Mouse (Mus musculus) heart, embryonic 13.5 days (tissue): ENCODE data around the gene Ngdn. TPM values are rescaled to one million over a fixed set of nuclear protein-coding genes. Genes with fewer than 3 reads are reported as not detected.
"Not testable (repeated sequence)": the region's sequence is repeated elsewhere in the genome, so short reads cannot be mapped to it uniquely, and the experiment has no call there.

Experiments
- ATAC-seq: fragments of 200-750 bp; cut with Nextera tagmentation; 2 replicates; pipeline ENCODE4 v1.8.0; 2017; ENCODE audit warnings: moderate TSS enrichment; ENCODE audit not compliant: insufficient number of reproducible peaks, low FRiP score, low TSS enrichment; ENCODE audit errors: extremely low read depth
- H3K27ac ChIP-seq: fragments of 300-500 bp; sonication (generic); replicated peaks from 2 replicates; pipeline ENCODE4 v1.5.1; 2015; ENCODE audit warnings: moderate library complexity, mild to moderate bottlenecking, inconsistent platforms
- H3K27me3 ChIP-seq: fragments of 300-500 bp; sonication (generic); replicated peaks from 2 replicates; pipeline ENCODE4 v1.6.1; 2015; ENCODE audit warnings: mild to moderate bottlenecking, inconsistent platforms
- H3K36me3 ChIP-seq: fragments of 300-500 bp; sonication (generic); 2 replicates; pipeline ENCODE4 v1.6.1; 2015; ENCODE audit warnings: mild to moderate bottlenecking, inconsistent platforms
- H3K4me1 ChIP-seq: fragments of 300-500 bp; sonication (generic); 2 replicates; pipeline ENCODE4 v1.6.1; 2015; ENCODE audit warnings: inconsistent platforms
- H3K4me2 ChIP-seq: fragments of 300-500 bp; sonication (generic); 2 replicates; pipeline ENCODE4 v1.6.1; 2015; ENCODE audit warnings: inconsistent platforms, mild to moderate bottlenecking, moderate library complexity
- H3K4me3 ChIP-seq: fragments of 300-500 bp; sonication (generic); 2 replicates; pipeline ENCODE4 v1.5.1; 2015; ENCODE audit warnings: moderate library complexity, mild to moderate bottlenecking, inconsistent platforms
- H3K9ac ChIP-seq: fragments of 300-500 bp; sonication (generic); 2 replicates; pipeline ENCODE4 v1.6.1; 2015; ENCODE audit warnings: inconsistent platforms, mild to moderate bottlenecking, moderate library complexity
- H3K9me3 ChIP-seq: fragments of 300-500 bp; sonication (generic); 2 replicates; pipeline ENCODE4 v1.6.1; 2016; ENCODE audit warnings: inconsistent platforms
- WGBS: fragments of 180-500 bp; shearing (Covaris S2); methylation state at CpG from one replicate; pipeline ENCODE4 v1.1.7; 2015; ENCODE audit warnings: mixed read lengths; 5-methylcytosine and 5-hydroxymethylcytosine counted together
- polyA plus RNA-seq: library from polyadenylated mRNA; unstranded; fragments of >200 nt; fragmentation: Nextera tagmentation; extraction: Ambion mirVana; gene quantifications from 2 replicates; pipeline ENCODE4 v1.2.1, GENCODE M21; 2015

The Ngdn gene
- polyA plus RNA-seq, 1 experiment from 2014 or later, result 56.8 TPM

DNA sequence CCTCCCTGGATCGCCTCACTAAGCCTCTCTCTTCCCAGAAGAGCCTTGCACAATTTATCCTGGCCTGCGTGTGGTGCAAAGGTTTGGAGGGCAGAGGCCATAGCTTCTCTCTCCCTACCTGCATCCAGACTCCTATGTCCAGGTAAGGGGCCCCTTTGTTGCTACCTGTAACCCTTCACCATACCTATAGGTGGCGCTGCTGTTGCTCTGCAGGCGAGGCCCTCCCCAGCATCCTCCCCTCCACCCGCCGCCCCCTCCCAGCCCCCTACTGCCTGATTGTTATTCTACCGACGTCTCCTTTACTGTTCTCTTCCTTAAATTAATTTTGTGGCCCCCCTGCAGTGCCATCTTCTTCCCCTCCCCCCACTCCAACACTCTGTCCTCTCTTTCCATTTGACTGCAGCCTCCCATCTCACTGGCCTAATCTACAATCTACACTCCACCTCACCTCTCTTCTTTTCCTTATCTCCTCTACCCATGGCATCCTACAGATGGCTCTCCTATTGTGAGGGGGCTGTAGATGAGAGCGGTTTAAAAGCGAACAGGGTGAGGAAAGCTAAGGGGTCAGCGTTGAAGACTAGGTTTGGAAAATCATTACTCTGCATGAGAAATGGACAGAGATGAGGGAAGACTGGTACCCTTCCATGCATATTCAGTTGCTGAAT, 13.9 kb downstream of the Ngdn start:
- WGBS, result 5% methylated on average over 11 of the region's 11 CpGs
- ATAC-seq, result no peak
- Histone ChIP-seq H3K9ac (no peak overlapping the region), H3K9me3 (no peaks in the 10 kb centered on the region), H3K4me2 (no peak overlapping the region), H3K36me3 (peaks cover 15% of the 10 kb centered on the region), H3K27me3 (no peaks in the 10 kb centered on the region; the same call in 1 of the 2 replicates), H3K4me1 (peaks cover 8% of the 10 kb centered on the region), H3K4me3 (no peak overlapping the region), H3K27ac (no peak overlapping the region)

GRCm38 (mm10) chr14:55032695-55033225, 17.5 kb downstream of the Ngdn start:
- Histone ChIP-seq H3K4me1 (peaks cover 2% of the 10 kb centered on the region), H3K4me3 (no peak overlapping the region), H3K9me3 (no peaks in the 10 kb centered on the region), H3K27me3 (no peaks in the 10 kb centered on the region; the same call in 1 of the 2 replicates), H3K9ac (no peak overlapping the region), H3K4me2 (no peak overlapping the region), H3K27ac (no peak overlapping the region), H3K36me3 (no peaks in the 10 kb centered on the region)
- no peak for ATAC-seq
- WGBS, result 49% methylated on average over 19 of the region's 19 CpGs

GRCm38 (mm10) chr14:55043694-55044093, 28.4 kb downstream of the Ngdn start:
- not testable (repeated sequence) for H3K9me3 ChIP-seq, H3K4me1 ChIP-seq, H3K36me3 ChIP-seq, H3K9ac ChIP-seq, H3K27ac ChIP-seq, ATAC-seq, H3K4me3 ChIP-seq, H3K27me3 ChIP-seq, H3K4me2 ChIP-seq
- 100% methylated on average over 1 of the region's 2 CpGs for WGBS

GRCm38 (mm10) chr14:55047971-55048531, 32.8 kb downstream of the Ngdn start:
- H3K4me2 ChIP-seq, result no peak overlapping the region
- no peaks in the 10 kb centered on the region for H3K27me3 ChIP-seq
- no peaks in the 10 kb centered on the region for H3K9me3 ChIP-seq
- 76% methylated on average over 2 of the region's 2 CpGs for WGBS
- H3K4me1 ChIP-seq, result no peaks in the 10 kb centered on the region
- no peak overlapping the region for H3K4me3 ChIP-seq
- H3K36me3 ChIP-seq, result no peaks in the 10 kb centered on the region
- H3K27ac ChIP-seq, result no peak overlapping the region
- no peak for ATAC-seq
- no peak overlapping the region for H3K9ac ChIP-seq

DNA sequence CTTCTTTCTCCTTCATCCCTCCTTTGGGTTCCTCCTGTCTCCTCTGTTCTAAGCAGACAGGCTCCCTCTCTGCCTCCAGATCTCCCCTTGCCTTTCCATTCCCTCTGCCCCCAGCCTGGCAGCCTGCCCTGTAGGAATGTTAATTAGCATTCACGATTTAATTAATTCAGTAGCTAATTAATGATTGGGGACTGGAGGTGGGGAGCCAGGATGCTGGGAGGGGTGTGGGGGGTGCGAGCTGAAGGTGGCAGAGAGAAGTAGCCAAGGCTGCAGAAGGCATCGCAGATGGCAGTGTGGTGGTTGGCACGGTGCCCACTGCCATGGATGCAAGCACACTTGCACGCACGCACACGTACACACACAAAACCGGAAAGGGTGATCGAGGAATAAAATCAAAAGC, 37.2 kb downstream of the Ngdn start:
- 82% methylated on average over 9 of the region's 9 CpGs for WGBS
- H3K4me1 ChIP-seq, result no peaks in the 10 kb centered on the region
- no peak overlapping the region for H3K4me2 ChIP-seq
- peaks cover 11% of the 10 kb centered on the region for H3K27me3 ChIP-seq
- no peaks in the 10 kb centered on the region for H3K9me3 ChIP-seq
- H3K4me3 ChIP-seq, result no peak overlapping the region
- H3K36me3 ChIP-seq, result no peaks in the 10 kb centered on the region
- no peak overlapping the region for H3K27ac ChIP-seq
- ATAC-seq, result no peak
- no peak overlapping the region for H3K9ac ChIP-seq

DNA sequence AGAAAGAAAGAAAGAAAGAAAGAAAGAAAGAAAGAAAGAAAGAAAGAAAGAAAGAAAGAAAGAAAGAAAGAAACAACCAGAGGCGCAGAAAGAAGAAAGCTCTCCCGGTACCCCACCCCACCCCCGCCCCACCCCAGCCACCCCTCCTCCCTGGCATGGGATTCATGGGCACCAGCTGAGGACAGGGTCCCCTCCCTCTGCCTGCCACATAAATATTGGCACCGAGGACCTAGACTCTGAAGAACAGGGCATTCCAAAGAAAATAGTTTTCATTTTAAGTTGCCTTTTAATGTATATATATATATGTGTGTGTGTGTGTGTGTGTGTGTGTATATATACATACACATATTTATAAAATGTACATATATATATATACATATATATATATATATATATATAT, 37.8 kb downstream of the Ngdn start:
- WGBS, result 61% methylated on average over 4 of the region's 4 CpGs
- no peaks in the 10 kb centered on the region for H3K36me3 ChIP-seq
- no peak overlapping the region for H3K9ac ChIP-seq
- no peaks in the 10 kb centered on the region for H3K9me3 ChIP-seq
- H3K4me3 ChIP-seq, result no peak overlapping the region
- H3K27me3 ChIP-seq, result peaks cover 11% of the 10 kb centered on the region
- no peak overlapping the region for H3K4me2 ChIP-seq
- no peak for ATAC-seq
- no peak overlapping the region for H3K27ac ChIP-seq
- H3K4me1 ChIP-seq, result no peaks in the 10 kb centered on the region

GRCm38 (mm10) chr14:55053708-55054190, 38.5 kb downstream of the Ngdn start:
- ATAC-seq, result no peak
- H3K9ac ChIP-seq, result no peak overlapping the region
- no peak overlapping the region for H3K4me3 ChIP-seq
- no peaks in the 10 kb centered on the region for H3K36me3 ChIP-seq
- no peaks in the 10 kb centered on the region for H3K9me3 ChIP-seq
- H3K4me1 ChIP-seq, result no peaks in the 10 kb centered on the region
- H3K27me3 ChIP-seq, result peaks cover 11% of the 10 kb centered on the region
- H3K4me2 ChIP-seq, result no peak overlapping the region
- no peak overlapping the region for H3K27ac ChIP-seq
- whole genome bisulfite sequencing, result 78% methylated on average over 17 of the region's 17 CpGs

DNA sequence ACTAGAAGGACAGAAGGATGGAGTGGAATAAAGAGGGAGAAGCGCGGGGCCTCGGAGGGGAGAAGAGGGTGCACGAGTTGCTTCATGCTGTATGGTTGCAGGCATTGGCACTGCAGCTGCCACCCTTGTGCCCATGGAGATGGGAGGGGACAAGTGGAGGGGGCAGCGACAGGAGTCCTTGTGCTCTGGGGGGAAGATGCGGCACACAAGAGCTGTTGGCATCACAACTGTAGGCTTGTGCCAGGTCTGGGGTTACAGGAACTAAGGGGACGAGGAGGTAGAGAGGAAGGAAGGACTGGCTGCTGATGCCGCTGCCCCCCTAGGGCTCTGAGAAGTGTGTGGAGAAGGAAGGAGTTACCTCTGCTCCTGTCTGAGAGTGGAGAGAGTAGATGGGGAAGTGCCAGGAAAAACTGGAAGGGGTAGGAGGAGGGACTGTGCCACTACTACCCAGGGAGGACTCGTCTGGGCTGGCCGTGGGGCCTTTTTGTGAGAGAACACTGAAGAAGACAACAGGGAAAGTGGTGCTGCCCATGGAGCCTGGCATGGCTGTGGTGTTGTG, 39.0 kb downstream of the Ngdn start:
- no peak overlapping the region for H3K27ac ChIP-seq
- H3K36me3 ChIP-seq, result no peaks in the 10 kb centered on the region
- H3K4me1 ChIP-seq, result peaks cover under 1% of the 10 kb centered on the region
- H3K27me3 ChIP-seq, result peaks cover 11% of the 10 kb centered on the region
- no peak overlapping the region for H3K4me2 ChIP-seq
- no peaks in the 10 kb centered on the region for H3K9me3 ChIP-seq
- H3K9ac ChIP-seq, result no peak overlapping the region
- no peak overlapping the region for H3K4me3 ChIP-seq
- ATAC-seq, result no peak
- WGBS, result 70% methylated on average over 10 of the region's 10 CpGs

DNA sequence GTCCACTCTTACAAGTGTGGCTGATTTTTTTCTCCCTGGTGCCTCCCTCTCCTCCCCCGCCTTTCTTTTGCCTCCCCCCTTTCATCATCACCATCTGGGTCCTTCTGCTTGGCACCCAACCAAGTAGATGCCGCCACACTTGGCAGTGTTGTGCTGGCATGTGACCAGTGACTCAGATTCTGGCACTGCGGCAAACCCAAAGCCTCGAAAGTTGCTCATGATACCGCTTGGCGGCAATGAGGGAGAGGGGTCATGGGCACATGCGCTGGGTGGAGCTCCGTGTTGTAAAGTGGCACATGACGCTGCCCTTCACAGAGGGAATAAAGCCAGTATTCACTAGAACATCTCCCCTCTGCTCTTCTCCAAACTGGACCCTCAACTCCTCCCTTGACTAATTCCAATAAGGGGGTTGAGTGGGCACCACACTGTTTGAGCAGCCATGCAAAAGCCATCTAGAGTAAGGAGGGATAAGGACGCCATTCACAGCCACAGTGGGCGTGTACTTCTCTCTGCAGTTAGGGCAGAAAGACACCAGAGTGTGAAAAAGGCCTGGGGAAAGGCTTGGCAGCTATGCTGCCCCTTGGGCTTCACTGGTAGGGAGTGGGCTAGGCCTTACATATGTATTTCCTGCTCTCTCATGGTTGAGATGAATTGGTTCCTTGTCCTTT, 40.0 kb downstream of the Ngdn start:
- Histone ChIP-seq H3K9me3 (no peaks in the 10 kb centered on the region), H3K4me1 (peaks cover 8% of the 10 kb centered on the region), H3K27me3 (peaks cover 11% of the 10 kb centered on the region), H3K9ac (no peak overlapping the region), H3K4me3 (no peak overlapping the region), H3K27ac (no peak overlapping the region), H3K36me3 (no peaks in the 10 kb centered on the region), H3K4me2 (no peak overlapping the region)
- 74% methylated on average over 11 of the region's 11 CpGs for WGBS
- ATAC-seq, result no peak

GRCm38 (mm10) chr14:55059009-55059408, 43.8 kb downstream of the Ngdn start:
- Histone ChIP-seq H3K36me3 (no peaks in the 10 kb centered on the region), H3K4me2 (no peak overlapping the region), H3K4me3 (no peak overlapping the region), H3K27me3 (peaks cover 26% of the 10 kb centered on the region), H3K4me1 (peaks cover 23% of the 10 kb centered on the region), H3K27ac (no peak overlapping the region), H3K9me3 (no peaks in the 10 kb centered on the region), H3K9ac (no peak overlapping the region)
- no peak for ATAC-seq
- WGBS, result 66% methylated on average over 1 of the region's 1 CpGs

DNA sequence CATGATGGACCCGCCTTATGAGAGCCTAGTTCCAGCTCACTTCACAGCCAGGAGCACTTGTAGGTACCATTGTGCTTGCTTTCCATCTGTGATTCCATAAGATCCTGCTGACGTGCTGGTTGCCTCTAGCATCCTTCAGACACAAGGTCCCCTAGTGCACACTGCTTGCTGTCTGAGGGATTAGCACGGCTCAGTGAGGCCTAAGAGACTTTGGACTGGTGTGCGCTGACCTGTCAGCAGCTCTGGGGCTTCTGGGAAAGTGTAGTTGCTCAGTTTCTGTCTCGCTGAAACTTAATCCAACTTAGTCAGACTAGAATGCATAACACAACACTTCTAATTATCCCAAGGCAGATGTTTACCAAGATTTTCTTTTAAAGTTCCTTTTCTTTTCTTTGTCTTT, 44.7 kb downstream of the Ngdn start:
- ATAC-seq, result no peak
- H3K4me2 ChIP-seq, result no peak overlapping the region
- peaks cover 29% of the 10 kb centered on the region for H3K27me3 ChIP-seq
- WGBS, result 52% methylated on average over 5 of the region's 5 CpGs
- H3K9me3 ChIP-seq, result no peaks in the 10 kb centered on the region
- H3K27ac ChIP-seq, result no peak overlapping the region
- no peaks in the 10 kb centered on the region for H3K36me3 ChIP-seq
- H3K4me1 ChIP-seq, result peaks cover 23% of the 10 kb centered on the region
- H3K9ac ChIP-seq, result no peak overlapping the region
- no peak overlapping the region for H3K4me3 ChIP-seq
